Mouse (Mus musculus) MEL (cell line): ENCODE data around the gene Sod1. TPM values are rescaled to one million over a fixed set of nuclear protein-coding genes. Genes with fewer than 3 reads are reported as not detected.

ENCODE experiments used
- DNase-seq: peaks from one replicate; pipeline ENCODE4 v3.0.0; 2011; ENCODE audit warnings: low read depth, low spot score
- H3K27ac ChIP-seq: 2 replicates; pipeline ENCODE4 v1.5.1; 2012; ENCODE audit warnings: low read depth, mild to moderate bottlenecking, control low read depth, low read length, moderate library complexity; ENCODE audit not compliant: control insufficient read depth
- H3K27me3 ChIP-seq, 2 experiments: fragments of 150-350 bp in 1 of 2; sonication (generic) in 1 of 2; 2 replicates each; pipeline ENCODE4 v1.6.1; 2012; ENCODE audit warnings: low read length in 2 of 2, mild to moderate bottlenecking in 2 of 2, improper control_type of control experiment in 1 of 2, moderate library complexity in 1 of 2; ENCODE audit not compliant: insufficient read depth in 2 of 2, control insufficient read depth in 1 of 2
- H3K36me3 ChIP-seq, 2 experiments: 2 replicates each; pipeline ENCODE4 v1.6.1; 2012 to 2014; ENCODE audit warnings: low read length in 2 of 2, improper control_type of control experiment in 1 of 2, inconsistent platforms in 1 of 2, mild to moderate bottlenecking in 1 of 2; ENCODE audit not compliant: insufficient read depth in 2 of 2, control insufficient read depth in 1 of 2
- H3K4me1 ChIP-seq, 2 experiments: fragments of 150-350 bp in 1 of 2; sonication (generic) in 1 of 2; 2 replicates each; pipeline ENCODE4 v1.6.1; 2012; ENCODE audit warnings: low read length in 2 of 2, improper control_type of control experiment in 1 of 2, mild to moderate bottlenecking in 1 of 2; ENCODE audit not compliant: insufficient read depth in 2 of 2, control insufficient read depth in 1 of 2
- H3K4me3 ChIP-seq, 2 experiments: fragments of 150-350 bp in 1 of 2; sonication (generic) in 1 of 2; 2 replicates each; pipeline ENCODE4 v1.5.1; 2012; ENCODE audit warnings: low read depth in 2 of 2, low read length in 2 of 2, mild to moderate bottlenecking in 2 of 2, moderate library complexity in 2 of 2, control low read depth in 1 of 2, improper control_type of control experiment in 1 of 2; ENCODE audit not compliant: control insufficient read depth in 1 of 2, insufficient read depth in 1 of 2
- H3K79me2 ChIP-seq: 2 replicates; pipeline ENCODE4 v1.6.1; 2012; ENCODE audit warnings: mild to moderate bottlenecking, low read length, moderate library complexity; ENCODE audit not compliant: control insufficient read depth, poor library complexity, insufficient read depth
- H3K9ac ChIP-seq: 2 replicates; pipeline ENCODE4 v1.6.1; 2012; ENCODE audit warnings: low read depth, mild to moderate bottlenecking, control low read depth, low read length, moderate library complexity; ENCODE audit not compliant: control insufficient read depth, poor library complexity, severe bottlenecking
- H3K9me3 ChIP-seq: fragments of 150-350 bp; sonication (generic); replicated peaks from 2 replicates; pipeline ENCODE4 v1.6.1; 2012; ENCODE audit warnings: mild to moderate bottlenecking, low read length, improper control_type of control experiment, moderate library complexity; ENCODE audit not compliant: insufficient read depth
- CHD2 ChIP-seq: IDR thresholded peaks from 2 replicates; pipeline ENCODE4 v1.6.1; 2011; ENCODE audit warnings: low read length, improper control_type of control experiment
- CTCF ChIP-seq, 3 experiments: IDR thresholded peaks in 2 of 3; conservative IDR thresholded peaks in 1 of 3; 2 replicates each; pipeline ENCODE4 v1.5.1; 2011 to 2012; ENCODE audit warnings: low read length in 3 of 3, low read depth in 2 of 3, mild to moderate bottlenecking in 2 of 3, improper control_type of control experiment in 1 of 3, inconsistent platforms in 1 of 3, mixed read lengths in 1 of 3, moderate library complexity in 1 of 3; ENCODE audit not compliant: control insufficient read depth in 1 of 3, insufficient read depth in 1 of 3, poor library complexity in 1 of 3, severe bottlenecking in 1 of 3
- E2F4 ChIP-seq: IDR thresholded peaks from 2 replicates; pipeline ENCODE4 v1.6.1; 2011; ENCODE audit warnings: low read depth, low read length, improper control_type of control experiment, borderline replicate concordance
- EP300 ChIP-seq, 2 experiments: IDR thresholded peaks; 2 replicates each; pipeline ENCODE4 v1.6.1; 2011; ENCODE audit warnings: improper control_type of control experiment in 2 of 2, low read length in 2 of 2, low read depth in 1 of 2, mild to moderate bottlenecking in 1 of 2
- ETS1 ChIP-seq: IDR thresholded peaks from 2 replicates; pipeline ENCODE4 v1.6.1; 2012; ENCODE audit warnings: low read depth, mild to moderate bottlenecking, inconsistent platforms, low read length, improper control_type of control experiment, moderate library complexity
- HCFC1 ChIP-seq: IDR thresholded peaks from 2 replicates; pipeline ENCODE4 v1.6.1; 2012; ENCODE audit warnings: low read depth, mild to moderate bottlenecking, inconsistent platforms, low read length, improper control_type of control experiment, moderate library complexity
- MAX ChIP-seq: IDR thresholded peaks from 2 replicates; pipeline ENCODE4 v1.6.1; 2011; ENCODE audit warnings: low read length, improper control_type of control experiment
- MAZ ChIP-seq: IDR thresholded peaks from 2 replicates; pipeline ENCODE4 v1.6.1; 2012; ENCODE audit warnings: low read depth, mild to moderate bottlenecking, inconsistent platforms, low read length, improper control_type of control experiment
- MXI1 ChIP-seq: IDR thresholded peaks from 2 replicates; pipeline ENCODE4 v1.6.1; 2011; ENCODE audit warnings: mild to moderate bottlenecking, low read depth, low read length, improper control_type of control experiment
- MYC ChIP-seq: IDR thresholded peaks from 2 replicates; pipeline ENCODE4 v1.6.1; 2011; ENCODE audit warnings: low read depth, mild to moderate bottlenecking, low read length, improper control_type of control experiment, moderate library complexity
- NELFE ChIP-seq: IDR thresholded peaks from 2 replicates; pipeline ENCODE4 v1.6.1; 2011; ENCODE audit warnings: low read depth, low read length, improper control_type of control experiment
- NRF1 ChIP-seq: IDR thresholded peaks from 2 replicates; pipeline ENCODE4 v1.6.1; 2014; ENCODE audit warnings: low read depth, mild to moderate bottlenecking, inconsistent platforms, low read length, improper control_type of control experiment, moderate library complexity; ENCODE audit not compliant: poor library complexity, insufficient read depth, severe bottlenecking
- POLR2A ChIP-seq, 2 experiments: IDR thresholded peaks; 2 replicates each; pipeline ENCODE4 v1.6.1; 2011 to 2012; ENCODE audit warnings: low read length in 2 of 2, mild to moderate bottlenecking in 2 of 2, control low read depth in 1 of 2, improper control_type of control experiment in 1 of 2, low read depth in 1 of 2, moderate library complexity in 1 of 2; ENCODE audit not compliant: control insufficient read depth in 1 of 2, insufficient read depth in 1 of 2, poor library complexity in 1 of 2
- POLR2AphosphoS2 ChIP-seq: IDR thresholded peaks from 2 replicates; pipeline ENCODE4 v1.6.1; 2011; ENCODE audit warnings: low read length, improper control_type of control experiment
- POLR2AphosphoS5 ChIP-seq: IDR thresholded peaks from 2 replicates; pipeline ENCODE4 v1.6.1; 2012; ENCODE audit warnings: low read depth, borderline replicate concordance, mild to moderate bottlenecking, inconsistent platforms, low read length, moderate library complexity, mixed read lengths
- SIN3A ChIP-seq: IDR thresholded peaks from 2 replicates; pipeline ENCODE4 v1.6.1; 2012; ENCODE audit warnings: low read length, improper control_type of control experiment, inconsistent platforms
- TBP ChIP-seq: IDR thresholded peaks from 2 replicates; pipeline ENCODE4 v1.8.0; 2011; ENCODE audit warnings: low read depth, low read length, improper control_type of control experiment
- TCF12 ChIP-seq: IDR thresholded peaks from 2 replicates; pipeline ENCODE4 v1.6.1; 2014; ENCODE audit warnings: low read depth, mild to moderate bottlenecking, inconsistent platforms, low read length, improper control_type of control experiment, moderate library complexity
- USF1 ChIP-seq: IDR thresholded peaks from 2 replicates; pipeline ENCODE4 v1.6.1; 2014; ENCODE audit warnings: low read depth, mild to moderate bottlenecking, inconsistent platforms, low read length, improper control_type of control experiment, moderate library complexity
- ZMIZ1 ChIP-seq: IDR thresholded peaks from 2 replicates; pipeline ENCODE4 v1.6.1; 2012; ENCODE audit warnings: low read depth, mild to moderate bottlenecking, inconsistent platforms, low read length, improper control_type of control experiment, moderate library complexity
- ZNF384 ChIP-seq: IDR thresholded peaks from 2 replicates; pipeline ENCODE4 v1.6.1; 2012; ENCODE audit warnings: low read depth, mild to moderate bottlenecking, inconsistent platforms, low read length, improper control_type of control experiment
- polyA plus RNA-seq, 2 experiments: library from polyadenylated mRNA; stranded (reverse) in 1 of 2; unstranded in 1 of 2; fragments of >175 nt in 1 of 2; fragments of >200 nt in 1 of 2; gene quantifications; 2 replicates each; pipeline versions ENCODE4 v1.2.1 to v1.2.4; 2012; ENCODE audit warnings: low replicate concordance in 2 of 2, low read depth in 1 of 2; ENCODE audit not compliant: insufficient read length in 2 of 2, insufficient read depth in 1 of 2, missing spikeins in 1 of 2
- total RNA-seq: library from RNA; depleted of rRNA; stranded (reverse); fragments of 300-350 nt; gene quantifications from 2 replicates; pipeline ENCODE4 v1.2.3, GENCODE M21; 2012; rRNA removed

Gene Sod1
- total RNA-seq (380 and 494 TPM in 2 replicates), polyA plus RNA-seq (1,000 to 10,000 TPM in 1 of 2 experiments, 100 to 1,000 TPM in 1; 474 to 1,094 TPM)

- Histone ChIP-seq H3K79me2 (peaks cover 35% of the 10 kb centered on the region), H3K27ac (peak within 1 kb of the TSS; percentile 83), H3K9me3 (no peaks in the 10 kb centered on the region)
- TF ChIP-seq SIN3A (no peak; the same call in 1 of the 2 replicates), ETS1 (peak; percentile 35; the same call in 1 of the 2 replicates), TBP (peak; percentile 97), POLR2AphosphoS5 (peak; percentile 94), MYC (0 out of 2 replicates have a peak, but pooled peaks have one; percentile 12), NRF1 (0 out of 2 replicates have a peak, but pooled peaks have one; percentile 16), ZMIZ1 (peak; percentile 98), POLR2A (IDR thresholded peaks at IDR 0.05; ENCODE audit: control insufficient read depth in 1 of 2, insufficient read depth in 1 of 2, low read depth in 1 of 2, low read length in 2 of 2, poor library complexity in 1 of 2) (peak; percentile 92 to 99), CHD2 (no peak), ZNF384 (peak; percentile 91), USF1 (no peak), MXI1 (peak; percentile 77), CTCF (IDR thresholded peaks at IDR 0.05 in 2 of 3, conservative IDR thresholded peaks at IDR 0.05 in 1 of 3; ENCODE audit: control insufficient read depth in 1 of 3, insufficient read depth in 1 of 3, low read depth in 2 of 3, low read length in 3 of 3, poor library complexity in 1 of 3, severe bottlenecking in 1 of 3) (no peak), MAZ (peak; percentile 23; the same call in 1 of the 2 replicates), POLR2AphosphoS2 (peak; percentile 98), EP300 (IDR thresholded peaks at IDR 0.05; ENCODE audit: low read depth in 1 of 2, low read length in 2 of 2) (no peak), NELFE (peak; percentile 99), TCF12 (peak; percentile 54), MAX (peak; percentile 73), HCFC1 (peak; percentile 70), E2F4 (peak; percentile 21; the same call in 1 of the 2 replicates)
- TF ChIP-seq, all 39 proteins: peak for 16
- peak; percentile 93 for DNase-seq
- Histone ChIP-seq H3K4me1 (peaks cover 2 to 23% of the 10 kb centered on the region in 2 experiments; a peak in 3 of 4 replicates), H3K4me3 (peak within 1 kb of the TSS; percentile 78 to 86), H3K27me3 (no peaks in the 10 kb centered on the region), H3K9ac (peak within 1 kb of the TSS; percentile 94), H3K36me3 (peaks cover 15 to 32% of the 10 kb centered on the region in 2 experiments)
Measured at GRCm38 (mm10) chr16:90220026-90220891, at the start of gene Sod1. TSS of gene Sod1 (plus strand) at chr16:90220754.
